Mouse (Mus musculus) activated CD4-positive, CD25-positive, alpha-beta regulatory T cell, adult 9 weeks (primary cell): ENCODE results near the gene Pip4p1. TPM values are rescaled to one million over a fixed set of nuclear protein-coding genes. Genes with fewer than 3 reads are reported as not detected.

Experiments used
- polyA plus RNA-seq: library from polyadenylated mRNA; unstranded; fragments of 100-300 nt; shearing (Covaris generic); gene quantifications from one replicate; pipeline ENCODE4 v1.2.1, GENCODE M21; 2017

The Pip4p1 gene
- polyA plus RNA-seq = 8.1 TPM

DNA sequence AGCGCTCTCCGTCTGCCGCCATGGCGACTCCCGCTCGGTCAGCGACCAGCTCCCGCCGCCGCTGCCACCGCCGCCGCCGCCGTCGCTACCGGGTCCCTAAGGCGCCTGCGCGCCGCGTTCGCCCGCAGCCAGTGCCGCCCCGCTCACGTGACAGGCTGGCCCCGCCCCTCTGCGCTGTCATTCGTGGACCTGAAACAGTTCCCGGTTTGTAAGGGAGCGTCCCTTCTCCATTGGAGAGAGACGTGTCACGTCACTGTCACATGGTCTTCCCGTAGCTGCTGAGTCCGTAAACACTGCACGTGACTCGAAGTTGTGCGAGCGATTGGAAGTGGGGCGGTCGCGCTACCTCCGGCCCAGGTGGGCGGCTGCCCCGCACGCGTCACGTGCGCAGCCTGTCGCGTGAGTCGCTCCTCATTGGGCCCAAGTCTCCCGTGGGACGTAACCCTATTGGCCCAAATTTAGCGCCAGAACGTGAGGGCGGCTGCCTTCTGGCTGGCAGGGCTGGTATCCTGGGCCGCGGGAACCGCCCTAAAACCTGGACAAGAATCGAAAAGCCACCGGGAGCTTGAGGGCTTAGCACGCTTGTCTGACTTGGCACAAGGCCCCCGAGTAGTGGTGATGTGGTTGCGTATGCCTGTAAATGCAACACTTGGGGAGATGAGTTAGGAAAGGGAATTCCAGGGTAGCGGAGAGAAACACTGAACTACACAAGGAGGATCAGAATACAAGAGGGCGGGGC, at the start of gene Pip4p1, which contains the start of gene Pnp:
Gene Pip4p1, minus strand, starts transcription at position 103 of the 739 bp plus-strand sequence.
Gene Pnp, plus strand, starts transcription at position 329 of the 739 bp plus-strand sequence.

DNA sequence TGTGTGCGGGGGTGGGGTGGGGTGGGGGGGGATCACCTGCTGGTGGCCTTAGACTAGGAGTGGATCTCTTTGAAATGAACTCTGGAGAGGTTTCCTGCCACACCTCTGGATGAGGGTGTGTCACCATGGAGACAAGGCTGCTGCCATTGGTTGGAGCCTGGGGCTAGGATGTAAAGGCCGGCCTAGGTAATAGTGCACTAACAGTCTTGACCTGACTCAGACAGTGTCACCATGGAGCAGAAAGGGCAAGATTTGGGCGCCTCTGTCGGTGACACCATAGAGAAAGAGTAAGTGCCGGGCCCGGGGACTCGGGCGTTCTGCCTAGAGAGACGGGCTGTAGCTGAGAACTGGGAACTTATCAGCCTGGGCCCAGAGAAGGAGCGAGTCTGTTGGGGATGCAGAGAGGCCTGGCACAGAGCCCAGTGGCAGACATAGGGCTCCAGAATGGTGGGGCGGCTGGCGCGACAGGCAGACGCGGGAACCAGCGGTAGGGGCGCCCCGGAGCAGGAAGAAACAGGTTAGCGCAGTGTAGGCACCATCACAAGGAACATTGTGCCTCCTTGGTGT, 25.4 kb upstream of the Pip4p1 start, which contains the start of gene Pnp2:
Gene Pnp2, plus strand, starts transcription at position 51 of the 567 bp plus-strand sequence.

DNA sequence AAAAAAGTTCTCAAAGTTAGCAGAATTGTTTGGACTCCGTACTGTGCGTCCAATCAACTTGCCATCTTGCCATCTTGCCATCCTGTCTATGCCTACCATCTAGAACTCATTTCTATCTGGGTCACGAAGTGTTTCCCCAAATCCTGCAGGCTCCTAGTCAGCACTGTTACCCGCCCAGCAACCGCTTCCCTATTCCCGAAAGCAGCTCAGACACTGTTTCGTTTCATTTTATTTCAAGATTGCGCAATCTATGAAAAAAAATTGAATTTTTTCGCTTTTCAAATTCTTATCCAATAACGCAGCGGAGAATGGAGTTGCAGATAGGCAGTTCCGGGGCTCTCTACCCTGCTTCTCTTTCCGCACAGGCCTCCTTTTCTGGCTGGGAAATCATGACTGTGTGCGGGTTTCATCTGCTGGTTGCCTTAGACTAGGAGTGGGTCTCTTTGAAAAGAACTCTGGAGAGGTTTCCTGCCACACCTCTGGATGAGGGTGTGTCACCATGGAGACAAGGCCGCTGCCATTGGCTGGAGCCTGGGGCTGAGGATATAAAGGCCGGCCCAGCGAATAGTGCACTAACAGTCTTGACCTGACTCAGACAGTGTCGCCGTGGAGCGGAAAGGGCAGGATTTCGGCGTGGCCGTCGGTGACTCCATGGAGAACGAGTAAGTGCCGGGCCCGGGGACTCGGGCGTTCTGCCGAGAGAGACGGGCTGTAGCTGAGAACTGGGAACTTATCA, 13.4 kb upstream of the Pip4p1 start, which contains the start of gene Gm49342:
Gene Gm49342, plus strand, starts transcription at position 586 of the 736 bp plus-strand sequence.

DNA sequence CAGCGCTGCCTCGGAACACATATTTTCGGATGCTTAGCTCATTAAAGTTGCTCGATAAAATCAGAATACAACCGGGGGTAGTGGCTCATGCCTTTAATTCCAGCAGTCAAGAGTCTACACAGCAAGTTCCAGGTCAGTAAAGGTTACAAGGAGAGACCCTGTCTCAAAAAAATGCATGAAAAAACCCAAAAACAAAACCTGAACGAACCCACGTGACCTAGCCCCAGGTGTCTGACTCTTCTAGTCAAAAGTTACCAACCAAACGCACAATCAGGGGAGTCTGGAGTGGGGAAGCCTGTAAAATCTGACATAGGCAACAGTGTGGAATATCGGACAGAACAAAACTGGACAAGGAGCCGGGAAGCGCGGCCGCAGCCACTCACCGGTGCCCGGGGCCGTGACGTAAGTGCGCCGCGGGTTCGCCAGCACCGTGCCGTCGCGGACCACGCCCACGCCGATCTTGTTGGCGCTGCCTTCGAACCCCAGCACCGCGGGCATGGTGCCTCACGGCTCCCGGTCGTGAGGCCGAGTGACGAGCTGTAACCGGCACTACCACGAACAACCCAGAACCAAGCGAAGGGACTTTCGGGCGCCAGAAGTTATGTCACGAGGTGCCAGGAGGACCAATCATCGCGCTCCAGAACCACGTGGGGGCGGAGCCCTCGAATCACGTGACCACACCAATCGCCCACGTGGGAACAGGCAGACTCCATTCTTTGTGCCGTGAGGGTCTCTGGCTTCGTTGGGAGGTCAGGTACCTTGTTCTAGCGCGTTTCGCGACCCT, 6.2 kb downstream of the Pip4p1 start, which contains the start of the genes Osgep and Apex1:
Gene Osgep, minus strand, starts transcription at position 613 of the 784 bp plus-strand sequence.
Gene Apex1, plus strand, starts transcription at position 688 of the 784 bp plus-strand sequence.

DNA sequence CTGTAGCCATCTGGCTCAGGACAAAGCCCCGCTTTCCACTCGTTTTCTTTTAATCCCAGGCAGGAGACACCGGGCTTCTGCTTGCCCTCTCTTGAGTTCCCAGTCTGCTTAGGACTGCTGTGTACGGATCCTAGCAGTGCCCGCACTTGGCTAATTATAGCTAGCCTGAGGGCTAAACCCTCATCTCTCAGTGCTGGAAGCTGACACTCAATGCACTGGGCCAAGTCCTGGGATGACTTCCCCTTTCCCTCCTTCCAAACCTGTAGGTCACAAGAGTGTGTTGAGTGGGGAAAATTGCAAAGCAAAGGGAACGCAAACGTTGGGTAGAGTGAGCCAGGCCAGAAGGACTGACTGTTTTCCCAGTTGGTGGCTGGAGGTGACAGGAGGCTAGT, 33.3 kb downstream of the Pip4p1 start, which contains the start of gene Klhl33:
Gene Klhl33, minus strand, starts transcription at position 134 of the 392 bp plus-strand sequence.

Other genes with a start within 250 kb of the Pip4p1 start
- not detected for gene Olfr747, start 237.7 kb downstream of the Pip4p1 start, polyA plus RNA-seq
- not detected for gene Olfr748, start 223.5 kb downstream of the Pip4p1 start, polyA plus RNA-seq
- not detected for gene Olfr749, start 185.8 kb downstream of the Pip4p1 start, polyA plus RNA-seq
- 113 TPM for gene Ttc5, start 145.3 kb downstream of the Pip4p1 start, polyA plus RNA-seq
- gene Ccnb1ip1, start 123.1 kb downstream of the Pip4p1 start, polyA plus RNA-seq = not detected
- 83.4 TPM for gene Parp2, start 123.0 kb downstream of the Pip4p1 start, polyA plus RNA-seq
- 27.8 TPM for gene Tep1, start 60.3 kb downstream of the Pip4p1 start, polyA plus RNA-seq
- gene Klhl33, start 33.3 kb downstream of the Pip4p1 start, polyA plus RNA-seq = 0.05 TPM
- 94.6 TPM for gene Osgep, start 6.0 kb downstream of the Pip4p1 start, polyA plus RNA-seq
- 66.3 TPM for gene Apex1, start 5.9 kb downstream of the Pip4p1 start, polyA plus RNA-seq
- 80.7 TPM for gene Pnp, start 226 bp upstream of the Pip4p1 start, polyA plus RNA-seq
- not detected for gene Gm49342, start 13.7 kb upstream of the Pip4p1 start, polyA plus RNA-seq
- gene Pnp2, start 25.1 kb upstream of the Pip4p1 start, polyA plus RNA-seq = 0.83 TPM
- gene Rnase10, start 76.9 kb upstream of the Pip4p1 start, polyA plus RNA-seq = not detected
- not detected for gene Rnase9, start 111.0 kb upstream of the Pip4p1 start, polyA plus RNA-seq
- gene Rnase11, start 119.3 kb upstream of the Pip4p1 start, polyA plus RNA-seq = not detected
- not detected for gene Rnase12, start 126.8 kb upstream of the Pip4p1 start, polyA plus RNA-seq
- not detected for gene Olfr750, start 143.6 kb upstream of the Pip4p1 start, polyA plus RNA-seq
- gene Rnase4, start 160.2 kb upstream of the Pip4p1 start, polyA plus RNA-seq = 22.8 TPM
- gene Ang, start 160.3 kb upstream of the Pip4p1 start, polyA plus RNA-seq = 4.4 TPM
- not detected for gene Eddm3b, start 183.6 kb upstream of the Pip4p1 start, polyA plus RNA-seq
- gene Rnase6, start 193.1 kb upstream of the Pip4p1 start, polyA plus RNA-seq = 1.2 TPM
- not detected for gene Rnase1, start 215.9 kb upstream of the Pip4p1 start, polyA plus RNA-seq
- gene Rnase2b, start 231.4 kb upstream of the Pip4p1 start, polyA plus RNA-seq = not detected